In genomic region chr19:3376966-3377715, GRCm38 (mm10) we compare ENCODE assay signal across 13 mouse cellular contexts. TPM values are rescaled to one million over a fixed set of nuclear protein-coding genes. Genes with fewer than 3 reads are reported as not detected.
DNase-seq lines count a peak whose midpoint lies in the region; ATAC-seq and TF ChIP-seq lines count a peak whose summit lies in the region.
"Had no signal": no experiment of that assay in that cellular context is flagged by ENCODE, and none has a peak within 500 bp of the region (broad histone marks: within the 10 kb centered on the region; RNA-seq: fewer than 3 reads in every experiment).

No protein-coding gene starts in this region.

- peaks cover 40% of the 10 kb centered on the region for H3K36me3 ChIP-seq in spleen, adult 2 months (ENCODE audit: control insufficient read depth, insufficient read depth, low read length)
- H3K36me3 ChIP-seq in lung, embryonic 15.5 days: 0 out of 2 replicates have a peak, but pooled peaks cover 4% of the 10 kb centered on the region
- H3K36me3 ChIP-seq in stomach, embryonic 16.5 days (ENCODE audit: control insufficient read depth, insufficient read depth, low read length): peaks cover 21% of the 10 kb centered on the region
- peaks cover 13% of the 10 kb centered on the region; the same call in 1 of the 2 replicates for H3K36me3 ChIP-seq in forebrain, embryonic 13.5 days (ENCODE audit: poor library complexity, severe bottlenecking)

- peak; percentile 44; the same call in 1 of the 2 replicates for ATAC-seq in lung, embryonic 15.5 days (ENCODE audit: borderline replicate concordance, extremely low read depth, low FRiP score, low TSS enrichment)
- peak; percentile 63; the same call in 1 of the 2 replicates for ATAC-seq in stomach, embryonic 16.5 days (ENCODE audit: insufficient read depth, low FRiP score)
- ATAC-seq in forebrain, embryonic 13.5 days: no peak
- ATAC-seq: forebrain, embryonic 14.5 days; hindbrain, embryonic 16.5 days had no signal

- H3K27me3 ChIP-seq in spleen, adult 2 months (ENCODE audit: control insufficient read depth, insufficient read depth, low read length): no peaks in the 10 kb centered on the region
- no peaks in the 10 kb centered on the region for H3K27me3 ChIP-seq in lung, embryonic 15.5 days
- H3K27me3 ChIP-seq in stomach, embryonic 16.5 days (ENCODE audit: control insufficient read depth, insufficient read depth, low read length): no peaks in the 10 kb centered on the region
- no peaks in the 10 kb centered on the region for H3K27me3 ChIP-seq in forebrain, embryonic 13.5 days
- H3K27me3 ChIP-seq: limb, embryonic 13.5 days had no signal

- H3K4me3 ChIP-seq in spleen, adult 2 months (ENCODE audit: extremely low read depth, insufficient read depth, insufficient read length): no peak overlapping the region
- H3K4me3 ChIP-seq in bone marrow macrophage, adult 2 months (ENCODE audit: insufficient read depth, low read length): peak overlapping the region; percentile 17; the same call in 1 of the 2 replicates
- H3K4me3 ChIP-seq in lung, embryonic 15.5 days: no peak overlapping the region
- H3K4me3 ChIP-seq in stomach, embryonic 16.5 days (replicated peaks; ENCODE audit: low read length): no peak overlapping the region
- no peak overlapping the region for H3K4me3 ChIP-seq in forebrain, embryonic 13.5 days
- H3K4me3 ChIP-seq: limb, embryonic 13.5 days had no signal

- H3K27ac ChIP-seq in spleen, adult 2 months (ENCODE audit: insufficient read depth, low read length): peak overlapping the region; percentile 34
- H3K27ac ChIP-seq in bone marrow macrophage, adult 2 months (ENCODE audit: insufficient read depth, low read depth, low read length): peak overlapping the region; percentile 90
- no peak overlapping the region for H3K27ac ChIP-seq in lung, embryonic 15.5 days
- peak overlapping the region; percentile 64; the same call in 1 of the 2 replicates for H3K27ac ChIP-seq in stomach, embryonic 16.5 days (ENCODE audit: low read length)
- H3K27ac ChIP-seq in forebrain, embryonic 13.5 days: no peak overlapping the region
- H3K27ac ChIP-seq: limb, embryonic 13.5 days had no signal

- no peak for DNase-seq in spleen, adult 2 months (ENCODE audit: low read depth in 1 of 2, low spot score in 2 of 2)
- no peak for DNase-seq in spleen, postnatal 14 days (ENCODE audit: low spot score in 2 of 2)
- DNase-seq in right cerebral cortex, postnatal 36 days (ENCODE audit: low spot score in 2 of 2): no peak
- DNase-seq in embryo, embryonic 10.5 days (ENCODE audit: low spot score): no peak
- DNase-seq: cerebellum, adult 2 months had no signal

- no peaks in the 10 kb centered on the region for H3K4me1 ChIP-seq in spleen, adult 2 months (ENCODE audit: control insufficient read depth, insufficient read depth, insufficient read length)
- H3K4me1 ChIP-seq in bone marrow macrophage, adult 2 months (ENCODE audit: control insufficient read depth, insufficient read depth, low read length): peaks cover 56% of the 10 kb centered on the region
- H3K4me1 ChIP-seq in lung, embryonic 15.5 days: no peaks in the 10 kb centered on the region
- no peaks in the 10 kb centered on the region for H3K4me1 ChIP-seq in stomach, embryonic 16.5 days (ENCODE audit: control insufficient read depth, insufficient read depth, low read length)
- no peaks in the 10 kb centered on the region for H3K4me1 ChIP-seq in forebrain, embryonic 13.5 days
- H3K4me1 ChIP-seq: limb, embryonic 13.5 days had no signal

- H3K4me2 ChIP-seq in lung, embryonic 15.5 days: no peak overlapping the region
- no peak overlapping the region for H3K4me2 ChIP-seq in stomach, embryonic 16.5 days (ENCODE audit: low read depth, low read length)
- H3K4me2 ChIP-seq in forebrain, embryonic 13.5 days: no peak overlapping the region
- H3K4me2 ChIP-seq: limb, embryonic 13.5 days had no signal

- no peak for TF ChIP-seq CTCF in spleen, adult 2 months (IDR thresholded peaks at IDR 0.05; ENCODE audit: extremely low read depth, insufficient read depth, insufficient read length, insufficient replicate concordance)
- no peak for TF ChIP-seq CTCF in bone marrow macrophage, adult 2 months (IDR thresholded peaks at IDR 0.05; ENCODE audit: low read depth, low read length)

- TF ChIP-seq POLR2A in spleen, adult 2 months (IDR thresholded peaks at IDR 0.05; ENCODE audit: low read depth, low read length): no peak
- TF ChIP-seq POLR2A in bone marrow macrophage, adult 2 months (IDR thresholded peaks at IDR 0.05; ENCODE audit: borderline replicate concordance, low read depth, low read length): no peak

- WGBS in spleen, adult 2 months: 40% methylated on average over 4 of the region's 4 CpGs
- WGBS in lung, embryonic 15.5 days: 23% methylated on average over 4 of the region's 4 CpGs
- WGBS in stomach, embryonic 16.5 days: 29% methylated on average over 4 of the region's 4 CpGs
- WGBS in forebrain, embryonic 13.5 days: 31% methylated on average over 3 of the region's 4 CpGs

- H3K9me3 ChIP-seq in lung, embryonic 15.5 days: no peaks in the 10 kb centered on the region
- H3K9me3 ChIP-seq in stomach, embryonic 16.5 days (replicated peaks; ENCODE audit: control insufficient read depth, low read length): no peaks in the 10 kb centered on the region
- no peaks in the 10 kb centered on the region for H3K9me3 ChIP-seq in forebrain, embryonic 13.5 days (replicated peaks)
- H3K9me3 ChIP-seq: G1E; limb, embryonic 13.5 days had no signal

- H3K9ac ChIP-seq in lung, embryonic 15.5 days: no peak overlapping the region
- no peak overlapping the region for H3K9ac ChIP-seq in stomach, embryonic 16.5 days (ENCODE audit: low read length)
- H3K9ac ChIP-seq in forebrain, embryonic 13.5 days: no peak overlapping the region
- H3K9ac ChIP-seq: limb, embryonic 13.5 days had no signal

RNA-seq across cellular contexts. Expression of gene Tesmin, which starts 11.5 kb away (rescaled TPM):
- polyA plus RNA-seq in spleen, adult 2 months (2012; rRNA removed): 0.43 and 0.74 TPM in 2 replicates
- polyA plus RNA-seq in bone marrow macrophage, adult 2 months (2012; ENCODE audit: insufficient read depth, insufficient read length, missing spikeins): 0.97 and 1.1 TPM in 2 replicates
- polyA plus RNA-seq in lung, embryonic 15.5 days (2015; fragmentation: Nextera tagmentation; extraction: Ambion mirVana): 0.45 and 0.61 TPM in 2 replicates
- 0.27 and 0.32 TPM in 2 replicates for polyA plus RNA-seq in stomach, embryonic 16.5 days (2015; fragmentation: Nextera tagmentation; extraction: Ambion mirVana)
- 0.21 and 0.30 TPM in 2 replicates for polyA plus RNA-seq in forebrain, embryonic 13.5 days (2015; fragmentation: Nextera tagmentation; extraction: Ambion mirVana)

RNA-seq across cellular contexts. Expression of gene Gal, which starts 37.2 kb away (rescaled TPM):
- polyA plus RNA-seq in spleen, adult 2 months (2012; rRNA removed): 13.1 and 22.2 TPM in 2 replicates
- not detected in 2 replicates for polyA plus RNA-seq in bone marrow macrophage, adult 2 months (2012; ENCODE audit: insufficient read depth, insufficient read length, missing spikeins)
- 0.68 and 1.0 TPM in 2 replicates for polyA plus RNA-seq in lung, embryonic 15.5 days (2015; fragmentation: Nextera tagmentation; extraction: Ambion mirVana)
- polyA plus RNA-seq in stomach, embryonic 16.5 days (2015; fragmentation: Nextera tagmentation; extraction: Ambion mirVana): 9.9 and 13.7 TPM in 2 replicates
- polyA plus RNA-seq in forebrain, embryonic 13.5 days (2015; fragmentation: Nextera tagmentation; extraction: Ambion mirVana): 2.4 and 2.8 TPM in 2 replicates
- polyA plus RNA-seq: G1E had no signal

RNA-seq across cellular contexts. Expression of gene Cpt1a, which starts 55.0 kb away (rescaled TPM):
- polyA plus RNA-seq in spleen, adult 2 months (2012; rRNA removed): 45.9 and 68.9 TPM in 2 replicates
- polyA plus RNA-seq in bone marrow macrophage, adult 2 months (2012; ENCODE audit: insufficient read depth, insufficient read length, missing spikeins): 59.1 and 65.3 TPM in 2 replicates
- 20.9 and 21.6 TPM in 2 replicates for polyA plus RNA-seq in lung, embryonic 15.5 days (2015; fragmentation: Nextera tagmentation; extraction: Ambion mirVana)
- polyA plus RNA-seq in stomach, embryonic 16.5 days (2015; fragmentation: Nextera tagmentation; extraction: Ambion mirVana): 30.8 and 32.7 TPM in 2 replicates
- polyA plus RNA-seq in forebrain, embryonic 13.5 days (2015; fragmentation: Nextera tagmentation; extraction: Ambion mirVana): 11.0 and 12.2 TPM in 2 replicates

Comparison
In these comparisons a context has a peak if more than half of its experiments do, and no peak if none do; other contexts are left out.
1. H3K27ac ChIP-seq: peak in spleen, adult 2 months (single experiment), bone marrow macrophage, adult 2 months (single experiment) and stomach, embryonic 16.5 days (single experiment); none in lung, embryonic 15.5 days (single experiment) and forebrain, embryonic 13.5 days (single experiment).